Mouse (Mus musculus): Measurements from ENCODE around the gene Necab2.

Gene Necab2

DNA sequence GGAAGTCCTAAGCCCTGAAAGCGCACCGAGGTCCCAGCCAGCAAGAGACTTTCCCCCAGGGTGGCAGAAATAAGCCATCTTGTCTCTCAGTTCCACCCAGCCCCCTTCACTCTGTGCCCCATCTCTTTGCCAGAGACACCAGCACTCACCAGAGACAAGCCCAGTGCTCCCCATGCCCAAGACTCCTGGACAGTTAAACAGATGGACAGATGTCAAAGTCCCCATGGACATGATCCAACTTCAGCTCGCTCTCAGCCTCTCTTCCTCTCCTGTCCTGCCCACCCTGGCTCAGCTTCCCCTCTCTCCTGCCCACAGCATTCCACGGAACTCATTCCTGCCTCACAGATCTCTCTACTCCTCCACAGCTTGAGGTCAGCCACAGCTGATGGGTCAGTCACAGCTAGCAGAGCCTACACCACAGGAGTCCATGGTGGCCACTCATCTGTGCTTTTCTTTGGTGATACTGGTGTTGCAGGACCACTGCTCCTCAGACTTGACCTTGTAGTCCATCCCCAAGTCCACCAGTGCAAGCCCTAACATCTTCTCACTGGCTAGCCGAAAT lies 17.7 kb upstream of the Necab2 start:
- no peak for DNase-seq

DNA sequence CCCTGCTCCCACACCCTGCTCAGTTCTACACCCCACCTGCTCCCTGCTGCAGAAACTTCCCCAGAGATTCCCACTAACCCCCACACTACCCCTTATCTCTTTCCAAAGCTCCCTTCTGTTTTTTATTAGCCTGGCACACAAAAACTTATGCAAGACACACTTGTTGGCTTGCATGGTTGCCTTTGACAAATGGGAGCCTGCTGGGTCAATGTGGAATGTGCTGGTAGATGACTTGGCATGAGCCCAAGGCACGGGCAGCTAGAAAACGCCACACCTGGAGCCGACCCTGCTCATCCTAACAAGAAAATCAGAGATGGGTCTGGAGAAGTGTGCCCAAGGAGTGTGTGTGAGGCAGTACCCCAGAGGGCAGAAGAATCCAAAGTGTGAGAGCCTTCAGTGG lies 17.0 kb upstream of the Necab2 start:
- DNase-seq = peak; percentile 74

DNA sequence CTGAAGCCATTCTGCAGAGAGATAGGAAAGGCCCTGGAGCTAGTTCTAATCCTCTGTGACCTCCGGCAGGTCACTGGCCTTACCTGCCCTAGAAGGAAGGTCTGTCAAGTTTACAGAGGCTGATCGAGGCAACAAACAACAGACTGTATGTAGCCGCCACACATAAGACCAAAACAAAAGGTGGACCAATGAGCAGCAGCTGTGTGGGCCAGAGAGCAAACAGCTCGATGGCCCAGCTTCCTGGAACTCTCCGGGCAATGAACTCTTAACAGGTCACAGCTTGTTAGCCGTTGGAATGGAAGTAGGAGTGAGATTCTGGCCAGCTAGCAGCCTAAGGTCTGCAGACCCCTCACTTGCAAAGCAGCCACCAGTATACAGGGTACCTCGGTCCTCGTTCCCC lies 16.3 kb upstream of the Necab2 start:
- no peak for DNase-seq

DNA sequence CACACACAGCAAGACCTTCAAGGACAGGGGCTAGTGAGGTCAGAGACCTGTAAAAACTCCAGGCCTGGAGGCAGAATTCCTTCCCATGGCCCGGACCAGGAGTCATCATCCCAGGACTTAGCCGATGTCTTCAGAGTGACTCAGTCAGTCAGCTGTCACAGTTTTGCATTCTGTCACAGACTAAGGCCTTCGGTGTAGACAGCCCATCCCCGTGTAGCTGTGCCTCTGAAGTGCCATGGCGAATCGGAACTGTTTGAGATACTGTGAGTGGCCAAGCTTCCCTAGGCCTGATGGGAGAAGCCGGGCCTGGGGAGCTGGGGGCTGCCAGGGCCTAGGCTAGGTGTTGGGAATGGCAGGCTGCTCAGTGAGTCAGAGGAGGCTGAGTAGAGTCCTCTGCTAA lies 15.8 kb upstream of the Necab2 start:
- DNase-seq = no peak

DNA sequence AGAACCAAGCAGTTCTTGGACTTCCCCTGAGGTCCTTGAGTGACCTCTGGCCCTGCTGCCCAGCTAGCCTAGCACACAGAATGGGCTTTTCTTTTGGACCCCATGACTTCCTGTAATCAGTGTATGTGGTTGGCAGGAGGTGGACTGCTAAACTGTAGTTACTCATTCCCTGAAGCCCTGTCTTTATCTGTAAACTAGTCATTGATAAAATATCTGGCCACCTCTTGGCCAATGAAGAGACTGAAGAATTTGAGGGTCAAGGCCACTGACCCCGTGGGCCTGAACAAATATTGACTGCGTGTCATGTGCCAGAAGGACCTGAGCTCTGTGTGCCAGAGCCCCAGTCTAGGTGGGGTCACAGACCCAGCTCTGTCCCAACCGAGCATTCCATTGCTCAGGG lies 14.1 kb upstream of the Necab2 start:
- no peak for DNase-seq

DNA sequence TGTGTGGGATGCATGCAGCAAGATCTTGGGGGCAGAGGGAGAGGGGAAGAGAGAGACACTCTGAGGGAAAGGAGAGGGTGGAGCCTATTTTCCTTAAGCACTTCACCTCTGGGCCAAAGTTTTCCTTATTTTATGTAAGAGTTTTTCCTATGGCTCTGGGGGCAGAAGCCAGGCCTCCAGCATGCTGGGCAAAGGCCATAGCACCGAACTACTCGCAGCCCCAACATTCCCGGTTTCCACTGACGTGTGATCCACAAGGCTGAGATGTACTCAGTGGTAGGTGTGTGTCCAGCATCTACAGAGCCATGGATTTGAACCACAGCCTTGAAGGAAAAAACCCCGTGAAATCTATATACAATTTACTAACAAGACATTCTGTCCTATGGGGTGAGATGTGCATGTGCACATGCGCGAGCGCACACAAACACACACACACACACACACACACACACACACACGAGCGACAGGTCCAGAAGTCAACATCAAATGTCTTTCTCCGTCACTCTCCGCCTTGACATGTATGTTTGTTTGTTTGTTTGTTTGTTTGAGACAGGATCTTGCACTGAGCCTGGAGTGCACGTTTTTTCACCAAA lies 12.8 kb upstream of the Necab2 start, which contains the start of gene Osgin1:
Gene Osgin1, plus strand, starts transcription at position 543 of the 593 bp plus-strand sequence.
- peak; percentile 55 for DNase-seq

DNA sequence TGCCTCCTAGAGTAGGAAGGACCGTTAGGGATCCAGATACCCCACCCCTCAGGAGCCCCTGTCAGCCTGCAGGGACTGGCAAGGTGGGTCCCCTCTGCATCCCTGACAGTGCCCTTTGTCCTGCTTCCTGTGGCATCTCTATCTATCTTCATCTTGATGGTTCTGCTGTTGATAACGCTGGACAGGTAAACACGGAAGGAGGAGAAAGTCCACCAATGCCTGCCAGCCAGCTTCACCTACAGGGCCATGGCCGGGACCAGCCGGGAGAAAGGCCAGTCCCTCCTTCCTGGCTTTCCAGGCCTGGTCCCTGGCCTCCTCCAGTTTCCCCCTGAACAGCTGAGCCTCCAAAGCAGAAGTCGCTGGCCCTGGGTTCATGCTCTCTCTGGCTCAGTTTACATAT lies 11.9 kb upstream of the Necab2 start:
- DNase-seq = no peak

- DNase-seq = no peak
Measured at GRCm38 (mm10) chr8:119435527-119435926, 11.0 kb upstream of the Necab2 start.

DNA sequence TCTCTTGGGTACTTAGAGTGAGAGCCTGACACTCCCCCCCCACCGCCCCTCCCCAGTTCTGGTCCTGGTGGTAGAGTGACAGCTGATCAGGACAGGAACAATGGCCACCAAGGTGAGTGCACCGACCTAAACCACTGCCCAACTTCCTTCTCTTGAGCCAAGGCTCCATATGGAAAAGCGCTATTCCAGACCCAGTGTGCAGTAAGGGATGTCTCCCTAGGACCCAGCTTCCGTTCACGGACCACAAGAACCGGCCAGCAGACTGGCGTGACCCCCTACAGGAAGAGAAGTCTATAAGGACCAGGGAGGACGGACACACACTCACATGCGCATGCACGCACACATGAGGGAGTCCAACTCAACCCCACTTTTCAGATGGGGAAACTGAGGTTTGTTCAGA lies 10.2 kb upstream of the Necab2 start:
- peak; percentile 2 for DNase-seq

- peak; percentile 90 for DNase-seq
Measured at GRCm38 (mm10) chr8:119436933-119437332, 9.6 kb upstream of the Necab2 start.

- peak; percentile 41 for DNase-seq
Measured at GRCm38 (mm10) chr8:119437506-119437905, 9.0 kb upstream of the Necab2 start.

- DNase-seq = no peak
Measured at GRCm38 (mm10) chr8:119438876-119439275, 7.6 kb upstream of the Necab2 start.

GRCm38 (mm10) chr8:119439424-119439823 lies 7.1 kb upstream of the Necab2 start:
- DNase-seq = no peak

DNA sequence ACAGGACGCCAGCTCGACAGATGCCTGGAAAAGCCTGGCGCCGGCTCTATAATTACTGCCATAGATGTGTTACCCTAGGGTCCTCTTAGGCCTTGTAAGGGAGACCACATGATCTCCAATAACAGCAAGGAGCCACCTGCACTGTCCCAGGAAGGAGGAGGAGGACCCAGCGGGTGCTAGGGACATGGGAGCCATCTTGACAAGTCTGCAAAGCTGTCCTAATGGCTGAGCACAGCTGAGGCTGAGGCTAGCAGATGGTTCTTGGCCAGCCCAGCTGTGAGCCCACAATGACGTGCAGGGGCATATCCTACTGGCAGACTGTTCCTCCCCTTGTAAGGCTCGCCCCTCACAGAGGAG lies 6.6 kb upstream of the Necab2 start:
- DNase-seq = no peak

- peak; percentile 92 for DNase-seq
Measured at GRCm38 (mm10) chr8:119440250-119440951, 6.1 kb upstream of the Necab2 start.

DNA sequence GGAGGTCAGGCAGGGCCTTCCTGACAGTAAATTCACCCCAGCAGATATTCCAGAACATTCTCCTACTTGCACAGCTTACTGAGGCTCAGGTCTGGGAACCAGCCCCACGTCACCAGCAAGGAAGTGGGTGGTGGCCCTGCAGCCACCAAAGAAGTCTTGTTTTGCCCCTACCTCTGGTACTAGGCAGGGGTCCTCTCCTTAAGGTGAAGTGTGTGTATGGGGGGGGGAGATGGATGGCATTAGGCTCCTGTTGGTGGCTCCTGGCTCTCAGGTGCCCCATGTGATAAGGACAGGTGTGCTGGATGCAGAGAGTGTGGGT lies 5.6 kb upstream of the Necab2 start:
- DNase-seq = no peak

- DNase-seq = no peak
Measured at GRCm38 (mm10) chr8:119442013-119442412, 4.5 kb upstream of the Necab2 start.

- no peak for DNase-seq
Measured at GRCm38 (mm10) chr8:119442970-119443369, 3.5 kb upstream of the Necab2 start.

GRCm38 (mm10) chr8:119446990-119447780 lies 666 bp downstream of the Necab2 start:
- DNase-seq = no peak

- no peak for DNase-seq
Measured at GRCm38 (mm10) chr8:119447781-119448170, 1.3 kb downstream of the Necab2 start.

DNA sequence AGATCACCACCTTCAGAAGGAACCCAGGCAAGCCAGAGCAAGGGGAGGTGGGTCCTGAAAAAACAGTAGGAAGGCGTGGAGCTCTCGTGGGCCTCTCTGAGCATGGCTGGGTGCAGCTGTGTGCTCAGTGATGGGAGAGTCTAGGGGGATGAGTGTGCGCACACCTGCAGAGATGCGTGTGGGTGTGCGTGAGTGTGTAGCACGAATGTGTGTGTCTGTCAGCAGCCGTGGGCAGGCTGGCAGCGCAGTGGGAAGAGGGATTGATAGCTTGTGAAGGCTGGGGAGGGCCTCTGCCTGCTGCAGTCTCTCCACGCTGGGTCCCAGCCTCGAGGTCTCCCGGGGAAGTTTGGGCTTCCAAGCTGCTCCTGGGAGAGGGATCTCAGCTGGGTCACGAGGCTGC lies 3.1 kb downstream of the Necab2 start:
- no peak for DNase-seq

GRCm38 (mm10) chr8:119451131-119451530 lies 4.6 kb downstream of the Necab2 start:
- no peak for DNase-seq

DNA sequence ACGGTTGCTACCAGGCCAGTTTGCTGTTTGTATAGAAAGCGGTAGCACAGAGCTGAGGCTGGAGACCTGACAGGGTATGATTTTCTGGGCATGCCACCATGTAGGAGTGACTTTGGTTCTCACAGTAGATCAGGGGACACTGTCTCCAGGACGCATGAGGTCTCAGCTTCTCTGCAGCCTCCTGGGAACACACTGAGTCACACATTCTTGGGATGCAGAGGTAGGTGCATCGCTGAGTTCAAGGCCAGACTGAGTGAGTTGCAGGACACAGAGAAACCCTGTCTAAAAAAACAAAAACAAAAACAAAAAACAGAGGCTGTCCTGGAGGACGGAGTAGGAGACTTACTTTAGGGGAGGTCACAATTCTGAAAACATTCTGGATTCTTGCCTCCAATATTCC lies 6.4 kb downstream of the Necab2 start:
- DNase-seq = no peak

GRCm38 (mm10) chr8:119456045-119456444 lies 9.5 kb downstream of the Necab2 start:
- DNase-seq = no peak

Measured in kidney, postnatal 14 days (tissue).